Mouse (Mus musculus): ENCODE measurements around the gene Scly. TPM values are rescaled to one million over a fixed set of nuclear protein-coding genes. Genes with fewer than 3 reads are reported as not detected.

Scly gene
- total RNA-seq, 2 experiments from 2014 or later = 9.5 to 10.2 TPM

DNA sequence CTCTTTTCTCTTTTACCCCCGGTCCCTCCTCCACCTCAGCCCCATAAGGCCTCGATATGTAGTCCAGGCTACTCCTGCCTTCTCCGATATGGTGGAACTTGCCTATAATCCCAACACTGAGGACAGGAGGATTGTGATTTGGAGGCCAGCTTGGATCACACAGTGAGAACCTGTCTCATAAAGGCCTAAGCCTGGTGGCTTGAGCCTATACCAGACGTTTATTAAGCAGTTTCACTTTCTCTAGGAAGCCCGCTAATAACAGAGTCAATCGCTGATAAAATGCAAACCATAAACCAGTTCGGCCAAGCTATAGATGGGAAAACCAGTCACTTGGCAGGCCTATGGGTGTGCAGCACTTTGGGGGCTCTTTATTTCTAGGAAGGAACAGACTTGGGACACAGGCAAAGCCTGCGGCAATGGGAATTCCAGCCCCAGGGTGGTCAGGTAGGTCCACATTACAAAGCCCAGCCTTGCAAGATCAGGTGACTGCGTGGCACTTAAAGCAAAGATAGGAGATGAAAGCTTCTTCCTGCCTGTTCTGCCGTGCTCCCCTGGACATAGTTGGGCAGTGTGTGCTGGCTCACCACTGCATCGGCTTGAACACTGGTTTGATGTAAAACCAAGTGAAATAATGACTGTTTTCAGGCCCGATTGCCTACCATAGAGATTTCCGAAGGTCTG, 1.0 kb downstream of the Scly start:
- intact Hi-C loops (cut with DNase I; ENCODE audit: low total_unique reads) = no loop called here
- no peak for DNase-seq

DNA sequence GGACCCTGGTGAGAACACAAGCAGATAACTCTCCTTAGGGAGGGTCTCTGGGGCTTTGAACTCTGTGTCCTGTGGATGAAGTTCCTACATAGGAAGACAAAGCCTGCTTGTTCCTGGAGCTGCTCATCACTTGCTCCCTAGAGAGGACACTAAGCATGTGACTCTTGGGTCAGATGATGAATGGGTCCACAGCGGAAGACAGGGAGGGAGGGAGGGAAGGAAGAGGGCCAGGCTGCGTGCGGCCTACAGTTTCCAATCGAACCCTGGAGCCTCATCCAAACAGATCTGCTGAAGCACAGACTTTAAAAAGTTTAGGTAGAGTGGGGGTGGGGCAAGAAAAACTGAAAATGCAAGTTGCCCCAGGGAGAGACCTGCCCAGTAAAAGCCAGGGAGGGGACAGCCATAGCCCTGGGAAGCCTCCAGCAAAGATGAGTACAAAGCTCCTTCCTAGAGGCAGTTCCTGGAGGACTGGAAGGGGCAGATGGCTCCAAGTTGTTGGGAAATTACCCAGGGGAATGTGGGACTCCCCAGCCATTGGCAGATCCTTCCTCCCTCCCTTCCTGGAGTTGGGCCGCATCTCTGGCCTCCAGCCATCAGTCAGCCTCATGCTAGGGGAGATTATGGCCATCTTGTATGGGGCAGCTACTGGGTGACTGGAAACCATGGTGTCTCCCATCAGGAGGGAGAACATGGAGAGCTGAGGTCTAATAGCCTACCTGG, 1.7 kb downstream of the Scly start:
- intact Hi-C loops (cut with DNase I; ENCODE audit: low total_unique reads) = no loop called here
- peak; percentile 43 for DNase-seq

DNA sequence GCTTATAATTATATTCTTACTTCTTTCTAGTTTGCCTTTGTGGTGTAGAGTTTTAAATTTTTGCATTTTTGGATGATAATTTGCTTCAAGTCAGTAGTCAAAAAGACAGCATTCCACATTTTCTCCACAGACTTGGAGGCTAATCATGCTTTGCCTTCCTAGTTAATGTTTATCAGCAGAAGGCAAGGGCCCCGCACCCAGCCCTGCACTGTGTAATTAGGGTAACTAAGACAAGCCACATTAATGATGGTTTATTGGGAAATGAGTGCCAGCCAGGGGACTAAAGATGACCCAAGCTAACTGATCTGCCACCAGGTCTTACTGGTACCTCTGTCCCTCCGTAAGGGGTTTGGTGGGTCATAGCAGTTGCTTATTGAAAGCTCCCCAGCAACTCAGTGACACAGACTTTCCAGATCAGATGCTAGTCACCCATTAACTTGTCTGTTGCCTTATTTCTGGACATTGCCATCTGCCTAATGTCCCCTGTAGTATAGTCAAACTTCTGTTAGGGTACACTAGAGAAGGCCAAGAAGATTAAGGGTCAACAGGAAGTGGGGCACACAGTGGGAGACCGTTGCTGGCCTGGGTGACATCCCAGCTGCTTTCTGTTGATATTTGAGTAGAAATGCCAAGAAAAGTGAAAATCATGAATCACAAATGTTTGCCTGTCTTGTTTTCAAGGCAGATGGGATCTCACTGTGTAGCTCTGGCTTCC, 3.2 kb downstream of the Scly start:
- intact Hi-C loops (cut with DNase I; ENCODE audit: low total_unique reads) = no loop called here
- no peak for DNase-seq

DNA sequence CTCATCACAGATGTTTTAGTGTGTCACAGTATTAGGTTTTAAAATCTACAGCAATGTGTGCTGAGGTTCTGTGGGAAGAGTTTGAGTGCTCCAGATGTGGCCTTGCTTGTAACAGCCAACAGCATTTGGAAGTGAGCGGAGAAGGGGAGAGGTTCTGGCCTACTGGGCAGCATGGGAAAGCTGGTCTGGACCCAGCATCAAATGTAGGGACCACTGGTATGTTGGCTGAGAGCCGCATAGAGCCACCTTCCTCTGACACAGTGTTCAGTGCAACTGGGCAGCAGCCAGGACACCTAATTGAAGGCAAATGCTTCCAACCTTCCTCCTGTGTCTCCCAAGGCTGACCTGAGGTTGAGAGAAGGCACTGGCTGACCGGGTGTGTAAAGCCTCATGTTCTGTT, 3.9 kb downstream of the Scly start:
- intact Hi-C loops (cut with DNase I; ENCODE audit: low total_unique reads) = no loop called here
- no peak for DNase-seq

DNA sequence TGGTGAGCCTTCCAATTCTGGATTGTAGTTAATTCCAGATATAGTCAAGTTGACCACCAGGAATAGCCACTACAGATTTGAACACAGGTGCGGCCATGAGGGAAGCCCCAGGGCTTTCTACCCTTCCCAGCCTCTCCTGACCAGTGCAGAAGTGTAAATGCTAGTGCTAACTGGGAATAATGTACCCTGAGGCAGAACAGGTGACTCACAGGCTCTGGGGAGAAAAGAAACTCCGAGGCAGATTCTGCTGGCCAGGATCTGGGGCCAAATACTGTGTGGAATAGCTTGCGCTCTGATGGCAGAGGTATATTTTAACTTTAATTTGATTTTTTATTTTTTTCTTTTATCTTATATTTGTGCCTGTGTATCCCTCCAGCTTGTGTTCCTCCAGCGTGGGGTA, 6.5 kb downstream of the Scly start:
- no peak for DNase-seq
- intact Hi-C loops (cut with DNase I; ENCODE audit: low total_unique reads) = no loop called here

DNA sequence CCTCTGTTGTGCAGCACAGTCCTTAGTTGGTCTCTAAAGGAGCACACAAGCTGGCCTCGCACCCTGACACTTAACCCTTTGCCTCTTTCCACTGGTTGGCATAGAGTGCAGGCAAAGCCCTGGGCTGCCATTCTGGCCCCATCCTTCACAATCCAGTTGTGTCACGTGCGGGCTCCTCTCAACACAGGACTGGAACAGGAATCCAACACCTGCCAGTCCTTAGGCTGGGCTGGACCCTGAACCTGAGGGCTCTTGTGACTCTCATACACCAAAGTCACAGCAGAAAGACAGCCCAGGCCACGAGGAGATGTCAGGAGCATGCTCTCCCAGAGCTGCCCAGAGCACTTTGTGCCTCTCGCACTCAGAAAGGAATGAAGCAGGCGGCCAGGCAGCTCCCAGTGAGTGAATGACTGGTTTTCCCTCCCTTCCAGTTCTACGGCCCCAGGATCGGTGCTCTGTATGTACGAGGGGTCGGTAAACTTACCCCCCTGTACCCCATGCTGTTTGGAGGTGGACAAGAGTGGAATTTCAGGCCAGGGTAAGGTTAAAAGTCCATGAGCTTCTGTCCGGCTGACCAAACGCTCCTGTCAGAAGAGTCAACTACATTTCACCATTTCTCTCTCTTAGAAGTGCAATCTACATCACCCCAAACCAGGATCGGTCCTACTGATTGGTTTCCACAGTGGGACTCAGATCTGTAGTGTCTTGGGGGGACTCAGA, 11.4 kb downstream of the Scly start:
- no peak for DNase-seq
- intact Hi-C loops (cut with DNase I; ENCODE audit: low total_unique reads) = no loop called here

DNA sequence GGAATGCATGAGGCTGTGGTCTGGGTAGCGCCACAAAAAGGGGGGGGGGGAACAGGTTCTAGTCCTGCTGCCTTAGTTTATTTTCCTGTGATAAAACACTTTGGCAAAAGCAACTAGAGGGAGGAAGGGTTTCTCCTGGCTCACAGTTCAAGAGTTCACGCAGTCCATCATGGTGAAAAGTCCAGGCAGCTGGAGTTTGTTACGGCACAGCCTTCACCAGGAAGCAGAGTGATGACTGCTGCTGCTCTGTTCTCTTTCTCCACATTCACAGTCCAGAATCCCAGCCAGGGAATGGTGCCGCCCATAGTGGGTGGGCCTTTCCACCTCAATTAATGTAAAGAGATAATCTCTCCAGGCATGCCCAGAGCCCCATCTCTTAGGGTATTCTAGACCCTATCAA, 14.1 kb downstream of the Scly start:
- no peak for DNase-seq
- intact Hi-C loops (cut with DNase I; ENCODE audit: low total_unique reads) = no loop called here

GRCm38 (mm10) chr1:91313251-91313650, 15.1 kb downstream of the Scly start:
- intact Hi-C loops (cut with DNase I; ENCODE audit: low total_unique reads) = no loop called here
- no peak for DNase-seq

GRCm38 (mm10) chr1:91317656-91318055, 19.5 kb downstream of the Scly start:
- DNase-seq = no peak
- intact Hi-C loops (cut with DNase I; ENCODE audit: low total_unique reads) = no loop called here

DNA sequence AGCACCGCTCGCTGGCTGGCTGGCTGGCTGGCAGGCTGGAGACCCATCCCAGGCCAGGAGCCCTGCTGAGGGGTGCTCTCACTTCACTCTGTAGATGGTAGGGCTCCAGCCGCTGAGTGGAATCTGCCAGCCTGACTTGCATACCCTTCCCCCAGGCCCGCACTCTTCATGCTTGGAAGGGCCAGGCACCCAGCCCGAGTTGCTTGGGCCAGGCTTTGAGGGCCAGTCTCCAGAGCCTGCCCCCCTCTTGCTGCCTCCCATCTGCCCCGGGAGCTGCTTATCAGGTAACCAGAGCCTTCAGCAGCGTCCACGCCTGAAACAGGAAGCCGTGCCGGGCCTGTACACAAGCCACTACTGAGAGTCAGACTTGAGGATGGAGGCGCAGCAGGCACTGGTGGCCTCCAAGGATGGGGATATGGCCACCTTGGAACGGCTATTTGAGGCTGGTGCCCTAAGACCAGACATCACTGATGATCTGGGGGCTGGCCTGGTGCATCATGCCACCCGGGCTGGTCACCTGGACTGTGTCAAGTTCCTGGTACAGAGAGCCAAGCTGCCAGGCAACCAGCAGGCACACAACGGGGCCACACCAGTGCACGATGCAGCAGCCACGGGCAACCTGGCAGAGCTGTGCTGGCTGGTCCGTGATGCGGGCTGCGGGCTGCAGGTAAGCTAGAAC, 23.8 kb downstream of the Scly start, which contains the start of gene Espnl:
Gene Espnl (plus strand): TSS at position 316 of the 679 bp plus-strand sequence.
- DNase-seq = no peak
- intact Hi-C loops (cut with DNase I; ENCODE audit: low total_unique reads) = no loop called here

DNA sequence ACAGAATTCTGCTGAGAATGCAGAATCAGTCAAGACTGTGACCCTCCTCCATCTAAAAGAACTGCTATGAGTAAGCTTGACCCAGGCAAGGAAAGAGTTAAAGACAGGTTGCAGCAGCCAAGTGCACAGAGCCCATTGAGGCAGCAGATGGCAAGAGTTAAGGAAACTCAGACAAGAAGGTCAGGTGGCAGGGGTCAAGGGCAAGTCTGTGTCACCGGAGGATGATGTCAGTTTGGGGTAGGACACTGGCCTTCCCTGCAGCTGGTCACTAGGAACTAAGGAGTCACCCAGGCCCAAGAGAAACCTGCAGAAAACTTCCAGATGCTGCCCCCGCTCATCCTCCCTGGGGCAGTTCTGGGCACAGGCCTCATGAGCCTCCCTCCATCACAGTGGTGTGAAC, 26.5 kb downstream of the Scly start:
- intact Hi-C loops (cut with DNase I; ENCODE audit: low total_unique reads) = no loop called here
- DNase-seq = no peak

DNA sequence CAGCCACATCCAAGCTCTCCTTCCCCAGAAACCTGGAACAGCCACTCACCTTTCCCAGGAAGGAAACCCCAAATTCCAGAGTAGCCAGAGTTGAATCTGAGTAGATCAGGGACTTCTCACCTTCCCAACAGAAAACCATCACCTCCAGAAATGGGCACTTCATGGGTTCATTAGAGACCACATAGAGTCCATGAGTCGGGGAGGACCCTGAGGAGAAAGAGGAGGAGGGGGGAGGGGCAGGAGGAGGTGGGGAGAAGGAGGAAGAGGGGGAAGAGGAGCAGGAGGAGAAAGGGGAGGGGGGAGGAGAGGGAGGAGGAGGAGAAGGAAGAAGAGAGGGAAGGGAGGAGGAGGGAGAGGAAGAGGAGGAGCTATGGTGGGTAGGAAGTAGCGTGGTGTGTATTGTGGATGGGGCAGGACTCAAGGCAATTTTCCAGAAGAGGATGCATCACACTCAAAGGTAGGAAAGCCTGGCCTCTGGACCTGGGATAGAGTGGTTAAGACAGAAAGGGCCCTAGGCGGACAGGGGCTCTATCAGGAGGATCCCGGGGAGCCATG, 27.4 kb downstream of the Scly start:
- intact Hi-C loops (cut with DNase I; ENCODE audit: low total_unique reads) = no loop called here
- DNase-seq = no peak

GRCm38 (mm10) chr1:91332102-91332501, 34.0 kb downstream of the Scly start:
- no peak for DNase-seq
- intact Hi-C loops (cut with DNase I; ENCODE audit: low total_unique reads) = no loop called here

GRCm38 (mm10) chr1:91333582-91333981, 35.4 kb downstream of the Scly start:
- intact Hi-C loops (cut with DNase I; ENCODE audit: low total_unique reads) = no loop called here
- DNase-seq = no peak

- intact Hi-C loops (cut with DNase I; ENCODE audit: low total_unique reads) = no loop called here
- DNase-seq = no peak
These were observed 39.2 kb downstream of the Scly start for GRCm38 (mm10) chr1:91337355-91337754.

GRCm38 (mm10) chr1:91344001-91344400, 45.9 kb downstream of the Scly start:
- no peak for DNase-seq
- intact Hi-C loops (cut with DNase I; ENCODE audit: low total_unique reads) = no loop called here

DNA sequence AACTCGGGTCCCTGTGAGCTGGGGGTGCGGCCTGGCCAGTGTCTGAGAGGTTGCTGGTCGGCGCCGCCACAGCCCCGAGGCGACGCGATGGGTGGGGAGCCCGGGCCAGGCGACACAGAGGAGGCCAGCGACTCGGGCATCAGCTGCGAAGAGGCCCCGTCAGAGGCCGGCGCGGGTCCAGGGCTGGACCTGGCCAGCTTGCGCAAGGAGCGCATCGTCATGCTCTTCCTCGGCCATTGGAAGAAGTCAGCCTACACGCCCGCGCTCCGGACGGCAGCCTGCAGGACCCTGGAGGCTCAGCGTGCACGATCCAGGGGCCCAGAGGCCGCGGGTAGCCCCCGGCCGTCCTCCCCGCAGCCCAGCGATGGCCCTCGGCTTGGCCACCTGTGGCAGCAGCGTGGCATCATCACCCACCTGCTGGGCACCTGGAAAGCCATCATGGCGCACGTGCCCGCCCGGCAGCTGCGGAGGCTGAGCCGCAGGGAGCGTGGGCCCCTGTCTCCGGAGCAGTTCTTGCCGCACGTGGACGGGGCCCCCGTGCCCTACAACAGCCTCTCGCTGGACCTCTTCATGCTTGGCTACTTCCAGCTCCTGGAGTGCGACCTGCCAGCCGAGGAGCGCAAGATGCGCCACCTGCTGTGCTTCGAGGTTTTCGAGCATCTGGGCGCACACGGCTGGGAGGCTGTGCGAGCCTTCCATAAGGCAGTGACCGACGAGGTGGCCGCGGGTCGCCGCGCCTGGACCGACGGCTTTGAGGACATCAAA, 47.0 kb downstream of the Scly start:
- intact Hi-C loops (cut with DNase I; ENCODE audit: low total_unique reads) = no loop called here
- peak; percentile 49 for DNase-seq

DNA sequence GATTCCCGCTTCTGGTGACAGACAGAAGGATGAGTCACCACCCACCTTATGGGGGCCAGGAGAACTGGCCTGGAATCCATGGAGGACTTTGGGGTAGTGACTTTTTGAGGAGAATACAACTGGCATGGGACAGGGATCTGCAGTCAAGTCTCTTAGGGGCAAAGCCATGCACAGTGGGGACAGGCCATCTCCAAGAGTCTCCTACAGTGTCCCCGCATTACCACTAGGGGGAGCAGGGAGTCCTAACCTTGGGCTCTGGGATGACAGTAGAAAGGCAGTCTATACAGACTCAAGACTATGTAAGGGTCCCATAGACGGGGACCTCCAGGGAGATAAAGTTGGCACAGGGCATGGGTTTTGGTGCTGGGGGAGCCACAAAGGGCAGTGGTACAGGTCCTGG, 48.8 kb downstream of the Scly start:
- peak; percentile 61 for DNase-seq
- intact Hi-C loops (cut with DNase I; ENCODE audit: low total_unique reads) = no loop called here

DNA sequence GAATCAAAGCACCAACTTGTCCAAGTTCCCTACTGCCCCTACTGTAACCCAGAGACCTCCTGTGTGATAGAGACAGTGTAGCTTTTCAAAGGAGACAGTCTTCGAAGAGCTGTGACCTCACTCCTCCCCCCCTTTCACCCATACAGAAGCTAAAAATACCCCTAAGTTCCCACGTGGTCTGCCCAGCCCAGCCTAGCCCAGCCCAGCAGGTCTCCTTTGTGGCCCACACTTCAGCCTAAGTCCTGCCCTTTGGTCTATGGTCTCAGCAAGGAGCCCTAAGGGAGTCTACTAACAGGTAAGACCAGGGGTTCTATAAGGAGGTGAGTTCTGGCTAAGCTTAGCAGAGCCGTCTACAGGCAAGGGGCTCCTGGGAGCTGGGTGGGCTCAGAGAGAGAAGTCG, 52.7 kb downstream of the Scly start, which contains the start of gene Klhl30:
Gene Klhl30 (plus strand): TSS at position 176 of the 400 bp plus-strand sequence.
- intact Hi-C loops (cut with DNase I; ENCODE audit: low total_unique reads) = no loop called here
- no peak for DNase-seq

All from gastrocnemius, postnatal 14 days (tissue).